Mouse (Mus musculus) retina, embryonic 14.5 days (tissue): Measurements from ENCODE around the gene Cxcl17.

ENCODE experiments used
- DNase-seq: peaks from one replicate; pipeline ENCODE4 v3.0.0-alpha.2; 2015; ENCODE audit warnings: low spot score

Gene Cxcl17

DNA sequence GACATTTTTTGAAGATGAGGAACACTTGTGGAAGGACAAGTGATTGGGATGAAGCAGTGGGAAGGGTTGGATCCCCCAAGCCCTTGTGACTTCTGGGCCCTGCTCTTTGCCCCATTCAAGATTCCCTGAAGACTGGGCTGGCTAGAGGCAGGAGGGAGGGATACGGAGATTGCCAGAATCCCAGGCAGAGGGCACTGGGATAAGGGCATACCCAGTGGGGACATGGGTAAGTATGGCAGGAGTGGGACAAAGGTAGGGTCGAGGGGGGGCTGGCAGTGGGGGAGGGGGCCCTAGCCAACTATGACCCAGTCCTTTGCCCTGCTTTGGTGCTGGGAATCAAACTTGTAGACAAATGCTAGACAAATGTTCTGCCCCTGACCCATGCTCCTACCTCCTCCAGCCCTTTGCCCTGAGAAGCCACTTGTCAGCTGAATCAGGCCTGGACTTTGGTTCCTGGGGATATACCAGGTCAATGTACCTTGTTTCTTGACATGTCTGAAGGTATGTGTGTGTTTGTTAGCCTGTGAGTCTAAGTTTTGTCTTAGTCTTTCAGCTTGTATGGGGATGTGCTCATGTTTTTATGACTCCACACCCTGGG is 20.7 kb downstream of the Cxcl17 start:
- no peak for DNase-seq

DNA sequence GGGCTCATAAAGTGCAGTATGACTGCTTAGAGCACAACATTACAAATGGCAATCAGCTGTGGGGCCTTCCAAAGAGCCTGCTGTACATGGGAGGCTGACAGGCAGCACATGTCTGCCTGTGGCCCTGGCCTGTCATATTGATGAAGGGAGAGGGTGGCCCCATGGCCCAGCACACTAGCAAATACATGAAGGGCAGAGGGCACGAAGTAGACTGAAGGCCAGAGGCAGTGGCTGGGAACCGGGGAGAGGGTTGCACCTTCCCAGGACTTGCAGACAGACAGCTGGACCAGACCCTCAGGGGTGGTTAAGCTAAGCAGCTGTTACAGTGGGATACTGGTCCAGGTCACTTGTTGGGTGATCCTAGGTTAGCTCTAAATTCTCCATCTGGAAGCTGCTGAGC is 21.7 kb downstream of the Cxcl17 start:
- no peak for DNase-seq

DNA sequence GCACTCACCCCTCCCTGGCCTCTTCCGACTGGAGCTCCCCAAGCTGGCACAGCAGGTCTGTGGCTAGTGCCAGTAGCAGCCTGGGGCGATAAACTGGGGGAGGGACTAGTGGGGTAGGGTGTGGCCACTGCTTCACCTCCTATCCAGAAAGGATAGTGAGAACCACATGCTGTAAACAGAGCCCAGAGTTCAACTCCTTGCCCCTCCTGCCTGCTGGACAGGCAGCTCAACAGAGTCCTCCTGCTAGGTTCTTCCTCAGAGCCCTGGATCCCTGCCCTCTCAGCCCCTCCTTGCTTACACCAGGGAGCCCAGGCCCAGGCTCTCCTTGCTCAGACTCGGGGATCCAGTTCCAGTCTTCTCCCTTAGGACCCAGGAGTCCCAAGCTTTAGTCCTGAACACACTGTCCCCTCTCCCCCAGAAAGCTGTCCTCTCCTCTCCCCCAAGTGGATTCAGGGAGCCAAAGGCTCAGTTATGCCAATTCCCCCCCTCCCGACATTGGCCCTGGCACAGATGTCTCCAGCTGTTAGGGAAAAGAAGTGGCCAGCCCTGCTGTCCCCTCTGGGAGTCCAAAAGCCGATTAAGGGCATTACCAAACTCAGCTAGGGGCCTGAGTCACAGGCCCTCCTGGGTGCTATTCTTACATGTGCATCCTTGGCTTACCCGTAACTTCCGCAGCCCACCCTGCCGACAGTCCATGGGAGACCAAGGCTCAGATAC is 22.5 kb downstream of the Cxcl17 start:
- no peak for DNase-seq

- no peak for DNase-seq
Measured at GRCm38 (mm10) chr7:25388916-25389315, 23.8 kb downstream of the Cxcl17 start.

DNA sequence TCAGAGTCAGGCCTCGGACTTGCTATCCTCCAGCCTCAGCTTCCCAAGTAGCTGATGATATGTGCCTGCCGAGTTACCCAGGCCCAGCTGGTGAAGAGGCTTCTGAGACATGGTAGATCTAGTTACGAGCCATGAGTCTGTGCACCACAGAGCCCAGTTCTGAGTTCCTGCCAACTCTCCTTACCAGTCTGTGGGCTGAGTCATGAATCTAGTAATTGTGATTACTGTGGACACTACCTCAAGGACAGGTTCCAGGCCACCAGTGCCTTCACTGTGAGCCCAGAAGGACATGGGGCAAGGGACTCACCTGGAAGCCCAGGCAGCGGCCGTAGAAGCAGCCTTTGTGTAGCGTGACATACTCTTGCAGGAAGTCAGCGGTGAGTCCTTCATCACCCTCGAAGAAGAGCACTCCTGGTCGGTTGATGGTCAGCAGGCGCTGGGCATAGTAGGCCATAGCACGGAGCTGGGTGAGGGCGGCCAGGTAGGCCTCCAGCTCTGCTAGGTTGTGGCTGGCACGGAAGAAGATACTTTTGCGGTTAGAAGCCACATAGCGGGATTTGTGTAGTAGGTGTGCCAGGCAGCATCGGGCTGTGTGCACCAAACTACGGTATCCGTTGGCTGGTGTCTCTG is 24.8 kb downstream of the Cxcl17 start:
- no peak for DNase-seq

DNA sequence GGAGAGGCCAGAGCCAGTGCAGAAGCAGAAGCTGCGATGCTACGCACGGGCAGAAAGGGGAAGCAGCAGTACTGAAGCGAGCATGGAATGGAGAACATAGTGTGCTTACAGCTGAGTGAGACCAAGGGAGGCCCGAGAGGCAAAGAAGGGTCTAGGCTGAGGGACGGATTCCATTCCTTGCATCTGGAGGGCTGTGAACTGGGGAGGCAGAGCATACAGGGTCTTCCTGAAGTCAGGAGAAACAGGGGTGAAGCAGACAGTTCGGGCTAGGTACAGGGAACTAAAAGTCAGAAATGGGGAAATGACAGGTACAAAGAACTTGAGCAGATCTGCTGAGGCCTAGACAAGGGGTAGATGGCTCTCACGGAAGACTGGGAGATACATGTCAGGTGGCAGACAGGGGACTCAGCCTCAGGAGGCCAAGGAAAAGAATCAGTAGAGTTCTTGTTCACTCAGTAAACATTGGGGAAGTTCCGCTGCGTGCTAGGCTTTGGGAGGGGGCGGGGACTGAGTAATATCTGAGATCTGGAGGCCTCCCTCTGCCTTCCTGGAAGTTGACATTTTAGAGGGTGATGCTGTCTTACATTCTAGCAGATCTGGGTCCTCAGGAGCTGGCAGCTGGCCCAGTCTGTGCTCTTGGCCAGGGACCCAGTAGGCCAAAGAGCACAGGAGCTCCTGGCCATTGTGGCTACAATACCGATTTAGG is 26.7 kb downstream of the Cxcl17 start:
- no peak for DNase-seq

GRCm38 (mm10) chr7:25385259-25385658 is 27.4 kb downstream of the Cxcl17 start:
- DNase-seq: no peak

DNA sequence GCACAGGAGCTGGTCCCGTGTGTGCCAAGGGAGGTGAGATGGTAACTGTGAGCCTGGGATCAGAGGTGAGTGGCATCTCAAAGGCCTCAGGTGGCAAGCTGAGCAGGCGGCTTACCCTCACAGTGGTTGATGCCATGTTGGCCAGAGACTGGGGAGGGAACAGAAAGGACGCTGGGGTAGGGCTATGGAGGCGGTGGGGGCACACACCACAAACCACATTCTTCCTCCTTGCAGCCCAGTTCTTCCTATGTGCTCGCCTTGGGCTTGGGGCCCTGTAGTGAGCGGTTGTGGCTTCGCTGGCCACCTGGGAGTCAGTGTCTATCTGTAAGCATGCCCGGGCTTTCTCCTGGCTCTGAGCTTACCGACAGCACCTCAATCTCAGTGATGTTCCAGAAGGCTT is 27.9 kb downstream of the Cxcl17 start:
- DNase-seq: no peak

- no peak for DNase-seq
Measured at GRCm38 (mm10) chr7:25384318-25384717, 28.4 kb downstream of the Cxcl17 start.

DNA sequence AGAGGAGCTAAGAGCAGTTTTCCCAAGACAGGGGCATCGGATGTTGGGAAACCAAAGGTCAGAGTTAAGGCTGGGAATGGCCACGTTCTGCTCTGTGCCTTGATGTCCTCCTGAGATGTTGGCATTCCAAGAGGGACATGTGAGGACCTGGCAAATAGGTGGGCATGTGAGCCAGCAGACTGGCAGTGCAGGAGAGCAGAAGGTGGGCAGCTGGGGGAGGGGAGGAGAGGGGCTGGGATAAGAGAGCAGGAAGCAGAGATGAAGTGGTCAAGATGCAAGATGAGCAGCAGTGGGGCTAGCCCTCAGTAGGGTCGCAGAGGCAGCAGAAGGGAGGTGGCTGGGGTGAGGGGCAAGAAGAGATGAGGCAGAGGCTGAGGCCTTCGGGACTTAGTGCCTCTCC is 28.8 kb downstream of the Cxcl17 start:
- DNase-seq: no peak

- no peak for DNase-seq
Measured at GRCm38 (mm10) chr7:25383385-25383784, 29.3 kb downstream of the Cxcl17 start.

- no peak for DNase-seq
Measured at GRCm38 (mm10) chr7:25382541-25382940, 30.1 kb downstream of the Cxcl17 start.

- DNase-seq: no peak
Measured at GRCm38 (mm10) chr7:25381284-25381680, 31.4 kb downstream of the Cxcl17 start.

GRCm38 (mm10) chr7:25380392-25381283 is 32.0 kb downstream of the Cxcl17 start:
- DNase-seq: no peak

- DNase-seq: peak; percentile 83
Measured at GRCm38 (mm10) chr7:25379551-25380351, 32.9 kb downstream of the Cxcl17 start.

DNA sequence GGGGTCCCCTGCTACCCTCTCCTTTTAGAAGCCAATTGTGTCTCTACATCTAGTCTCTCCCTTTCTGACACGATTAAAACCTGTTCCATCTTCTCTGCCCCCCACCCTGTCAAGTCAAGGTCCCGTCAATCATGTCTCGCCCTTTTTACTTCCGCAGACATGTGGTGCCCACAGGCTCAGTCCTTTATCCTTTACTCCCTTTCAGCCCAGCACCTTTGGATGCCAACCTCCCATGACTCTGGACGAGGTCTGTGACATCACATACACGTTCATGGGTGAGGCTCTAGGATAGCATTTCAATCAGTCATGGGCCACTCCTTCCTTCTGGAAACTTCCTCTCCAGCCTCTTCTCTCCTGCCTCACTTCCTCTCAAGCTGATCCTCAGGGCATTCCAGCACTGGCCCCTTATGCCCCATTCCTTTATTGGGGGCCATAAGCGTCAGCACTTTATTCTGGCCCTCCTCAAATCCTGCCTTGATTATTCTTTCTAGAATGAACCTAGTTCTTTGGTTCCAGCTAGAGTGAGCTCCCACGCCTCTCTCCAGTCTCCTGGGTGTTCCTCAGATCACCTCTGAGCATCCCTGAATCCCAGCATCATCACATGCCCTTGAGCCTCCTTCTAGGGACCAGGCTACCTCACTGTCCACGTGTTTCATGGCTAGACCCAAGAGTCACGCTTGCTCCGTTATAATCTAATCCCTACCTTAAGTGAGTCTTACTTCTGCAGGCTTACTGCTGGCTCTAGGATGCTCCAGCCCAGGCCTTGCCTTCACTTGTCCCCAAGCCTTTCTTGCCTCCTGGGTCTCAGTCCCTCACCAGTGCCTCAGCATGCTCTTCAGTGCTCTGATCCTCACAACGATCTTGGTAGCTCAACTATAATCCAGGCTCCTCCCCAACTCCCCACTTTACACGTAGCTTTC is 34.2 kb downstream of the Cxcl17 start:
- no peak for DNase-seq

DNA sequence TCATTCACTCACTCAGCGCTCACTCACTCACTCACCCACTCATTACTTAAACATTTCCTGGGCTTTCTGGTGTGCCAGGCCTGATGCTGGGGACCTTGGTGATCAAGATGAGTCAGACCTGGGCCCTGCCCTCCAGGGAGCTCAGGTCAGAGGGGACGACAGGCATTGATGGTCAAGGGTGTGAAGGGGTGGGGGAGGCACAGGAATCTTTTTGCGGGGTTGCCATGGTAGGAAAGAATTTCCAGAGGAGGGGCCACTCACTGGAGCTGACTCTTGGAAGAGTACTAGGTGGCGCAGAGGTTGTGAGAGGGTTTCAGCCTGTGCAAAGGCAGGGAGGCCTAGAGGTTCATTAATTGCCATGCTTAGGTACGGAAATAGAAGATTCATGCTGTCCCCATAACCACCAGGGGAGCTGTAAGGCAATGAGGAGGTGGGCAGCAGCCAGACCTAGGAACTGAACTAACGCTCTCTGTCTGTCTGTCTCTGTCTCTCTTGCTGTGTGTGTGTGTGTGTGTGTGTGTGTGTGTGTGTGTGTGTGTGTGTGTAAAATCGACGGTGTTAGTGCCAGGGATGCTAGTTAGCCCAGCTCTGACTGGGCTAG is 35.5 kb downstream of the Cxcl17 start:
- DNase-seq: peak; percentile 31

- DNase-seq: peak; percentile 82
Measured at GRCm38 (mm10) chr7:25376556-25376955, 36.1 kb downstream of the Cxcl17 start.

DNA sequence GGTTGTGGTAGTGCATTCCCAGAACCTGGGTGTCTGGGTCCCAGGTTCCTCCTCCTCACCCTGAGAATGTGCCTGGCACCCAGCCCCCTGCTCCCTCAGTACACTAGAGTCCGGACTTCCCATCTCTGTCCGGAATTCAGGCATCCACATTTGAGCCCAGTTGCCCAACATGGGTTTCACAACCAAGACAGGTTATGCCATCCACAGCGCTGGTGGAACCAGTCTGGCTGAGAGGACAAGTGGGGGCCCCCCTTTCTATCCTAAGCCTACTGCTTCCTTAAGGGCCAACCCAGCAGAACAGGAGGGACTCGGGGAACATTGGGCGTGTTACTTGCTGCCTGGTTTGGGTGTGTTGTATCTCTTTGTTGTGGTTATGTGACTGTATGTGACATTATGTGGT is 40.2 kb downstream of the Cxcl17 start:
- DNase-seq: no peak
